Mouse (Mus musculus) bone marrow, adult 2 months (tissue): Measurements from ENCODE around the gene Gm13199. TPM values are rescaled to one million over a fixed set of nuclear protein-coding genes. Genes with fewer than 3 reads are reported as not detected.
A peak's percentile ranks its signal among the peaks of the same experiment; 100 is the strongest.

Experiments
- H3K27ac ChIP-seq: fragments of 200-500 bp; 2 replicates; pipeline ENCODE4 v1.5.1; 2012; ENCODE audit warnings: low read depth, mild to moderate bottlenecking, control low read depth, inconsistent platforms, low read length; ENCODE audit not compliant: control insufficient read depth, poor library complexity, insufficient read depth
- H3K4me1 ChIP-seq: fragments of 200-500 bp; 2 replicates; pipeline ENCODE4 v1.6.1; 2011; ENCODE audit warnings: low read length; ENCODE audit not compliant: control insufficient read depth, insufficient read depth
- H3K4me3 ChIP-seq: fragments of 200-500 bp; replicated peaks from 2 replicates; pipeline ENCODE3; 2011; ENCODE audit warnings: mild to moderate bottlenecking, low read depth, low read length, control low read depth; ENCODE audit not compliant: control insufficient read depth
- CTCF ChIP-seq: fragments of 200-500 bp; IDR thresholded peaks from 2 replicates; pipeline ENCODE4 v1.5.1; 2011; ENCODE audit warnings: low read length, control low read depth; ENCODE audit not compliant: control insufficient read depth, insufficient read depth
- POLR2A ChIP-seq: fragments of 200-500 bp; IDR thresholded peaks from 2 replicates; pipeline ENCODE4 v1.6.1; 2011; ENCODE audit warnings: low read depth, mild to moderate bottlenecking, control low read depth, low read length, borderline replicate concordance; ENCODE audit not compliant: control insufficient read depth
- WGBS: fragments of 180-500 bp; shearing (Covaris S2); methylation state at CpG from one replicate; pipeline ENCODE4 v1.1.7; 2018; 5-methylcytosine and 5-hydroxymethylcytosine counted together
- polyA plus RNA-seq: library from polyadenylated mRNA; stranded (reverse); fragments of >200 nt; gene quantifications from 2 replicates; pipeline ENCODE4 v1.2.4, GENCODE M21; 2011; ENCODE audit warnings: low replicate concordance; ENCODE audit not compliant: missing spikeins, insufficient read depth, insufficient read length

The Gm13199 gene
- polyA plus RNA-seq, 1 experiment, result 2.5 TPM

DNA sequence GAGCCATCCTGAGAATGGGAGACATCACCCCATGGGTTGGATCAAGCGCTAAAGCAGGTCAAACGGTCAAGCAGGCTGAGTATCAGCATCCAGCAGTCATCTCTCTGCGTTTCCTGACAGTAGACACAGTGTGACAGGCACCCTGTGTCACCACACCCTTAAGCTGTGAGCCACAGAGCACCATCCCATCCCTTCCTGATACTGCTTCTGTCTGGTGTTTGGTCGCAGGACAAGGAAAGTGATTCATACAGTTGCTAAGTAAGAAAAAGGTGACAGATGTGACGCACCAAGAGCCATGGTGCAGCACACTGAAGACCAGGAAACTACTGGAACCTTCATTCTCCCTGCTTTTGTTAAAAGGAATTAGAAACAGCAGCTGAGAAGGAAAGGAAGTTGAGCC lies 26.1 kb upstream of the Gm13199 start:
- WGBS, result 80% methylated on average over 5 of the region's 5 CpGs
- H3K4me3 ChIP-seq, result no peak overlapping the region
- no peak overlapping the region for H3K27ac ChIP-seq
- H3K4me1 ChIP-seq, result no peaks in the 10 kb centered on the region
- TF ChIP-seq POLR2A, result no peak
- TF ChIP-seq CTCF, result no peak

DNA sequence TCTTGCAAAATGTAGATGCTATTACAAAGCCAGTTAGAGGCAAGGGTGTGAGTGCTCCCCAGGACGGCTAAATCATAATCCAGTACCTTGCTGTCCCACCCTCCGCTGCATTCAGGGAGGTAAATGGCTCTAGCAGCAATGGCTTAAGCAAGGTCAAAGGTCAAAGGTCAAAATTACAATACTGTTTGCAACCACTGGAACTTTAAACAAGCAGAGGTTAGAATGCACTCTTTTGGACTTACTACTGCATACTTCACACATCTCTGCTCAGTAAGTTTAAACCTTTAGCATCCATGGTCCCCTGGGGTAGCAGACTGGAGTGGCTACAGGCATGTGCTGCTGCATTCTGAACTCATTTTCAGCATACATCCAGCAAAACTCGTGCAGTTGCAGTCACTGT lies 14.7 kb upstream of the Gm13199 start:
- H3K4me1 ChIP-seq, result no peaks in the 10 kb centered on the region
- no peak overlapping the region for H3K27ac ChIP-seq
- no peak overlapping the region for H3K4me3 ChIP-seq
- 81% methylated on average over 3 of the region's 3 CpGs for WGBS
- TF ChIP-seq CTCF, result no peak
- no peak for TF ChIP-seq POLR2A

DNA sequence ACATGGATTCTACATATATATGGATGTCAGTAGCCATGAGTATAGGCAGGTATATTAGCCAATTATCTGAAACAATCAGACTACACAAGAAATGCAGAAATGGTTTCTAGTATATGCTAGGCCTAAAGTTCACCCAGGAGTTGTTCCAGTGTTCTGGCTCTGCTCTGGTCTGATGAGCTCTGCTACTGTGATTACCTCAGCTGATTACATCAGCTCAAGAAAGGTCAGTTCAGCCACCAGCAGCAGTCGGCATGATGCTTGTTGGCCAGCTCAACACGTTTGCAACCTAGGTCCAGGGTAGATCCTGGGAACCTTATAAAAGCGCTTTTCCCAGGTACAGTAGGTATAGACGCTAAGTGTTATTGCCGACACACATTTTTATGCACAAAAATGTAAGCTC lies 7.0 kb upstream of the Gm13199 start:
- 84% methylated on average over 5 of the region's 5 CpGs for WGBS
- no peak for TF ChIP-seq CTCF
- no peak for TF ChIP-seq POLR2A
- Histone ChIP-seq H3K4me3 (no peak overlapping the region), H3K4me1 (no peaks in the 10 kb centered on the region), H3K27ac (no peak overlapping the region)

DNA sequence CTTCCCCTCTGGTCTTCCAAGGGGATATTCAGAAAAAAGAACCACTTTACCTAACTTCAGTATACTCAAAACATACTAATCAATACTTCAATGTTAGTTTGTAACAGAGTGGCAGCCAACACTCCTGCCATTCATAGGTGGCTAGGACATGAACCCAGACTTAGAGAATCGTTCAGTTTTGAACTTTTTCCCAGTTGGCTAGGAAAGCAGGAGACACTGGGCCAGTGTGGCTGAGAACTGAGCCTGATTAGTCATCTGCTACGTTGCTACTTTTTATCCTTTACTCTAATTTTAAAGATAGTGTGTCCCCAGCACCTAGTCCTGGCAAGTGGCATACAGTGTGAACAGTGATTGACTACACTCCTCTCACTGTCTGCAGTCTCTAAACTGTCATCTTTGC lies 4.9 kb upstream of the Gm13199 start:
- no peak overlapping the region for H3K27ac ChIP-seq
- WGBS, result 78% methylated on average over 2 of the region's 2 CpGs
- H3K4me3 ChIP-seq, result no peak overlapping the region
- H3K4me1 ChIP-seq, result no peaks in the 10 kb centered on the region
- TF ChIP-seq CTCF, result no peak
- TF ChIP-seq POLR2A, result no peak

DNA sequence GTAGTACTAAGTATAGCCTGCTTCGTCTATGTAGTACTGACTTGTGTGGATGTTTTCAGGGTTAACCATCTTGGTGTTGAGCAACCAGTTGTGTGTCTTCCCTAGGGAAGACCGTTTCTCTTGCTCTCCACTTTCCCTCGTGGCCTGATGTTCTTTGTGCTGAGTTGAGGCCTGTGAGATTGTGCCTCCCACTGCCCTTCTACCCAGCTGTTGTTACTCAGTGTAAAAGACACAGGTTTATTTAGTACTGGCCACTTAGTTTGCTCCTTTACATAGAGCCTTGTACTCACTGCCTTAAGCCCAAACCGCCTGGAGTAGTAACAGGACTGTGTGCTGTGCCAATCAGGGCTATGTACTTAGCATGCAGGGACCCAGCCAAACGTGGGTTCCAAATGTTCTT lies 10.9 kb downstream of the Gm13199 start:
- no peak overlapping the region for H3K4me3 ChIP-seq
- H3K4me1 ChIP-seq, result no peaks in the 10 kb centered on the region
- H3K27ac ChIP-seq, result no peak overlapping the region
- TF ChIP-seq CTCF (no peak), POLR2A (no peak)
- WGBS, result 74% methylated on average over 5 of the region's 5 CpGs

DNA sequence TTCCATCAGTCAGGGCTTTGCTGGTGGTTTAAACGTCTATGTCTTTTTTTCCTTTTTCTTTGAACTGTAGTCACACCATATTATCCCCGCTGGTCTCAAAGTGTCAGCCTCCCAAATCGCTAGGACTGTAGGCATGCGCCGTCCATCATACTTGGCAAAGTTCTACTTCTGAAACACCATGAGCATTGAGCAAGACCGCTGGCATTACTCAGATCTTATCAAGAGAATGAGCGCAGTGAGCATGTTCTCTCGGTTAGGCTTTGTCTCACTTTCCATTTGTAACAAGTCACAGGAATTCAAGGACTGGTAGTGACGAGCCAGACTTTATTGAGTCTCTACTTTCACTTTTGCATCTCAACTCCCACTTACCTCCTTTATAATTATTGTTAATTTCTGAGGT lies 11.6 kb downstream of the Gm13199 start:
- Histone ChIP-seq H3K27ac (no peak overlapping the region), H3K4me1 (no peaks in the 10 kb centered on the region), H3K4me3 (no peak overlapping the region)
- TF ChIP-seq POLR2A (no peak), CTCF (no peak)
- WGBS, result 82% methylated on average over 9 of the region's 9 CpGs

DNA sequence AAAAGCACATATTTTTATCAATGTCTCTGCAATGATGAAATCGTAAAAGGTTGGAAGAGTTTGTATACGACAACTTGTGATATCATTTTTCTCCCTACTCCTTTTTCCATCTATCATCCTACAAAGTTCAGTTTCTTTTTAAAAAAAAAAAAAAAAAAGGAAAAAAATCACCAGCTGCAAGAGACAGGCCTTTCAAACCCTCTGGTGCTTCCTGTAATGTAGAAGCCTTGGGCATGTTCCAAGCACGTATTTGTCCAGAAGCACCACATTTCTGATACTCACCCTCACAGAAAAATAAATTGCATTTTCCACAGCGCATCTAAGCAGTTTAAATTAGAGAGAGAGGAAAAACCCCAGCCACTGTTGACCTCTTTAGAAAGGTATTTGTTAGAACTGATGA lies 16.9 kb downstream of the Gm13199 start:
- 10% methylated on average over 4 of the region's 4 CpGs for WGBS
- Histone ChIP-seq H3K27ac (no peak overlapping the region), H3K4me3 (peak overlapping the region; percentile 82), H3K4me1 (no peaks in the 10 kb centered on the region; the same call in 1 of the 2 replicates)
- TF ChIP-seq POLR2A (no peak), CTCF (no peak)

DNA sequence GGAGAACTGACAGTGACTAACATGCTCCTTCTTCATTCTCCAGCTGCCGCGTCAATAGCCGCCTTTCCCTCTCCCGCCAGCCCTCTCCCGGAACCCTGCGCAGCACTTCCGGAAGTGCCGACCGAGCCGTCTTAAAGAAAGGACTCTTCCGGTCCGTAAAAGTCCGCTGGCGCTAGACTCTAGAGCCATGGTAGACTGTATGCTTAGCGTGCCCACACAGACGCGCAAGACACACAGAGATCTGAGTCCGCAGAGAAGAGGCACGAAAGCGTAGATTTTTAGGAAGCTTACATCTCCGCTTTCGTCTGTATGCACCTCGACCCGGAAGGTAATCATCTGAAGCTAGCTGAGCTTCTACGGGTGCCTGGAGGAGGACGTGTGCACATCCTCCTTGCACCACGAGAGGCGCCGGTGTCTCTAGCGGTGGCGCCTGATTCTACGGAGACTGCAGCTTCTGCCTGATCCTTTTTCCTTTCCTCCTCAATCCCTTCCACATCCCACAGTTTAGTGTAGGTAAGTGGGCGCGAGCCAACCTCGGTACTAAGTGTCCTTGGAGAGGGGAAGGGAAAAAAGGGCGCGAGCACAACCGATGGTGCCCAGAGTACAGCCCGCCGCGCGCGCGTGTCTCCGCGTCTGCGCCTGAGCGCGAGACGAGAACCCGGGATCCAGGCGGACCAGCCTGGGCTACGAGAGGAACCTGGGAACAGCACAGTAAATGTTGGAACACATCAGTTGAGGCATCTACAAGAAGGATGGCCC lies 17.7 kb downstream of the Gm13199 start, which contains the start of the genes Nudt5 and Cdc123:
Gene Nudt5, plus strand, starts transcription at position 147 of the 759 bp plus-strand sequence.
Gene Cdc123, minus strand, starts transcription at position 292 of the 759 bp plus-strand sequence.
- WGBS, result under 1% methylated on average over 52 of the region's 53 CpGs
- TF ChIP-seq POLR2A (peak; percentile 52; the same call in 1 of the 2 replicates), CTCF (peak; percentile 80)
- H3K27ac ChIP-seq, result peak within 1 kb of the TSS; percentile 72
- H3K4me3 ChIP-seq, result peak within 1 kb of the TSS; percentile 82
- H3K4me1 ChIP-seq, result no peaks in the 10 kb centered on the region; the same call in 1 of the 2 replicates
